In the genomic region with DNA sequence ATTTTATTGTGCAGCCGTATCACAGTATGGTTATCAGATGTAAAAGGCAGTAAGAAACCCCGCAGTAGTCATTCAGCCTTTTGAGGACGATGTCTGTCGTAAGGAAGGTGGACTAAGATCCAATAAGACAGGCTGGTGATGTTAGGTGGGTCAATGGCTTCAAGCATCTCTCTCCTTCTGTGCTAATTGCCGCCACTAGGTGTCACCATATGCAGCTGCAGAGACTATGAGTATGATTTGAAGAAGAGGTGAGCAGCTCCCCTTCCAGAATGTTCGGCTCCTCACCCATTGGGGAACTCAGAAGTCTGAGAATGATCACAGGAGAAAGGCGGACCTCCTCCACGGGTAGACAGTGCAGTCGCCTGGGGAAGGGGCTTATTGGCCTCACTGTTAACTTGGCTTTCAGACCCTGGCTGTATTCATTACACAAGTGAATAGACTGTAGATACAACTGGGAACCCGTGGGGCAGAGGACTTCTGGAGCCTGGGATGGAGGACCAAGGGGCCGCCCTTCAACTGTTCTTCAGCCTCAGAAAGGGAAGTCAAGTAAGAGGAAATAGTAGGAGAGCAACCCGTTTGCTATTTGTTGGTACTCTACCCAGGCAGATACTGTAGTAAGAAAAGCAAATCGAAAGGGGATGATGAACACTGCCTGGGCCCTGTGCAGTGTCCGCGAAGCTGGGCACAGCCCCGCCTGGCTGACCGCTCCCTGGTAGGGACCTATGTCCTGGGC, we compare ENCODE assay signal across 8 mouse cellular contexts.
A peak's percentile ranks its signal among the peaks of the same experiment; 100 is the strongest.
DNase-seq lines count a peak whose midpoint lies in the region; ATAC-seq and TF ChIP-seq lines count a peak whose summit lies in the region.

No protein-coding gene starts in this region.

- intact Hi-C loops in heart, postnatal 14 days (cut with DNase I) = loop anchor here (1.0 to 5.0 kb wide), 2 partner anchors 65 to 194 kb away; no protein-coding TSS in a partner anchor

- peaks cover 0 to 5% of the 10 kb centered on the region in 2 experiments; a peak in 2 of 4 replicates for H3K4me1 ChIP-seq in ES-E14 (ENCODE audit: control insufficient read depth in 2 of 2, insufficient read depth in 2 of 2, low read length in 2 of 2, poor library complexity in 1 of 2)
- H3K4me1 ChIP-seq in forebrain, embryonic 16.5 days (replicated peaks; ENCODE audit: control insufficient read depth, insufficient read depth, low read length) = no peaks in the 10 kb centered on the region
- H3K4me1 ChIP-seq in liver, embryonic 12.5 days = 0 out of 2 replicates have a peak, but pooled peaks cover 2% of the 10 kb centered on the region
- no peaks in the 10 kb centered on the region for H3K4me1 ChIP-seq in neural tube, embryonic 11.5 days (ENCODE audit: control insufficient read depth, insufficient read depth, low read length)
- H3K4me1 ChIP-seq in stomach, postnatal 0 days (replicated peaks; ENCODE audit: control insufficient read depth, insufficient read depth) = no peaks in the 10 kb centered on the region

- H3K4me2 ChIP-seq in forebrain, embryonic 16.5 days (ENCODE audit: low read length) = no peak overlapping the region
- H3K4me2 ChIP-seq in liver, embryonic 12.5 days = no peak overlapping the region
- H3K4me2 ChIP-seq in neural tube, embryonic 11.5 days (ENCODE audit: low read depth) = no peak overlapping the region
- H3K4me2 ChIP-seq in stomach, postnatal 0 days (replicated peaks; ENCODE audit: low read depth) = 0 out of 2 replicates have a peak overlapping the region, but pooled peaks have one; percentile 20

- no peaks in the 10 kb centered on the region for H3K9me3 ChIP-seq in ES-E14 (ENCODE audit: control insufficient read depth, insufficient read depth, low read depth, low read length)
- H3K9me3 ChIP-seq in forebrain, embryonic 16.5 days (ENCODE audit: control insufficient read depth, low read length) = peaks cover 5% of the 10 kb centered on the region; the same call in 1 of the 2 replicates
- H3K9me3 ChIP-seq in liver, embryonic 12.5 days (replicated peaks) = peaks cover 4% of the 10 kb centered on the region
- no peaks in the 10 kb centered on the region for H3K9me3 ChIP-seq in neural tube, embryonic 11.5 days (ENCODE audit: control insufficient read depth, low read length)
- no peaks in the 10 kb centered on the region for H3K9me3 ChIP-seq in stomach, postnatal 0 days (ENCODE audit: control insufficient read depth, low read length)

- peak; percentile 82 for ATAC-seq in forebrain, embryonic 16.5 days
- ATAC-seq in liver, embryonic 12.5 days = peak; percentile 52; the same call in 1 of the 2 replicates
- ATAC-seq in neural tube, embryonic 11.5 days (ENCODE audit: insufficient read depth, low FRiP score, low TSS enrichment) = peak; percentile 72
- peak; percentile 72 for ATAC-seq in stomach, postnatal 0 days (ENCODE audit: low FRiP score, low TSS enrichment)

- H3K9ac ChIP-seq in ES-E14 (ENCODE audit: insufficient read depth, low read depth, low read length, poor library complexity, severe bottlenecking) = no peak overlapping the region
- H3K9ac ChIP-seq in forebrain, embryonic 16.5 days (replicated peaks; ENCODE audit: low read depth, low read length) = no peak overlapping the region
- H3K9ac ChIP-seq in liver, embryonic 12.5 days = no peak overlapping the region
- no peak overlapping the region for H3K9ac ChIP-seq in neural tube, embryonic 11.5 days (ENCODE audit: low read length)
- no peak overlapping the region for H3K9ac ChIP-seq in stomach, postnatal 0 days (ENCODE audit: low read length)

- H3K36me3 ChIP-seq in ES-E14 (ENCODE audit: control insufficient read depth, insufficient read depth, low read length, poor library complexity, severe bottlenecking) = no peaks in the 10 kb centered on the region
- no peaks in the 10 kb centered on the region for H3K36me3 ChIP-seq in forebrain, embryonic 16.5 days (ENCODE audit: control insufficient read depth, insufficient read depth)
- H3K36me3 ChIP-seq in liver, embryonic 12.5 days = no peaks in the 10 kb centered on the region; the same call in 1 of the 2 replicates
- H3K36me3 ChIP-seq in neural tube, embryonic 11.5 days (ENCODE audit: control insufficient read depth, insufficient read depth, low read length) = no peaks in the 10 kb centered on the region
- no peaks in the 10 kb centered on the region for H3K36me3 ChIP-seq in stomach, postnatal 0 days (ENCODE audit: control insufficient read depth, insufficient read depth, low read length)

- no peaks in the 10 kb centered on the region for H3K27me3 ChIP-seq in forebrain, embryonic 16.5 days (replicated peaks; ENCODE audit: control insufficient read depth, insufficient read depth, low read length)
- no peaks in the 10 kb centered on the region for H3K27me3 ChIP-seq in liver, embryonic 12.5 days (replicated peaks)
- no peaks in the 10 kb centered on the region for H3K27me3 ChIP-seq in neural tube, embryonic 11.5 days (ENCODE audit: control insufficient read depth, insufficient read depth, low read length)
- H3K27me3 ChIP-seq in stomach, postnatal 0 days (ENCODE audit: control insufficient read depth, insufficient read depth, low read length) = no peaks in the 10 kb centered on the region

- DNase-seq in ES-E14 (ENCODE audit: low read depth, low spot score) = peak; percentile 49
- peak; percentile 84 to 87 for DNase-seq in cerebellum, adult 18-20 months
- DNase-seq in heart, postnatal 14 days = peak; percentile 72 to 81
- DNase-seq in kidney, postnatal 36 days = peak; percentile 62 to 82
- peak; percentile 67 for DNase-seq in neural tube, embryonic 11.5 days (ENCODE audit: low spot score)
- DNase-seq in stomach, postnatal 0 days (ENCODE audit: low spot score) = peak; percentile 71

- no peak for TF ChIP-seq EP300 in stomach, postnatal 0 days (optimal IDR thresholded peaks at IDR 0.05)

- H3K27ac ChIP-seq in ES-E14 (ENCODE audit: insufficient read depth, low read depth, low read length, poor library complexity, severe bottlenecking) = no peak overlapping the region
- no peak overlapping the region for H3K27ac ChIP-seq in forebrain, embryonic 16.5 days (ENCODE audit: low read length)
- H3K27ac ChIP-seq in liver, embryonic 12.5 days = no peak overlapping the region
- H3K27ac ChIP-seq in neural tube, embryonic 11.5 days (ENCODE audit: low read depth, low read length) = no peak overlapping the region
- no peak overlapping the region for H3K27ac ChIP-seq in stomach, postnatal 0 days (replicated peaks)

- WGBS in forebrain, embryonic 16.5 days = 56% methylated on average over 17 of the region's 17 CpGs
- WGBS in liver, embryonic 12.5 days (ENCODE audit: insufficient replicate concordance) = 44% methylated on average over 17 of the region's 17 CpGs
- WGBS in neural tube, embryonic 11.5 days = 60% methylated on average over 17 of the region's 17 CpGs
- 47% methylated on average over 17 of the region's 17 CpGs for WGBS in stomach, postnatal 0 days

- peak; percentile 91 for TF ChIP-seq CTCF in stomach, postnatal 0 days (IDR thresholded peaks at IDR 0.05; ENCODE audit: low read depth)

- in situ Hi-C loops in ES-E14 (cut with MboI; ENCODE audit: low sequenced_read_pairs in 2 of 2, unreplicated experiment in 2 of 2) = no loop called here

- H3K4me3 ChIP-seq in ES-E14 (ENCODE audit: insufficient read depth in 1 of 2, low read depth in 1 of 2, low read length in 2 of 2, poor library complexity in 1 of 2, severe bottlenecking in 1 of 2) = no peak overlapping the region
- H3K4me3 ChIP-seq in forebrain, embryonic 16.5 days (replicated peaks; ENCODE audit: low read length) = no peak overlapping the region
- no peak overlapping the region for H3K4me3 ChIP-seq in liver, embryonic 12.5 days
- no peak overlapping the region for H3K4me3 ChIP-seq in neural tube, embryonic 11.5 days (ENCODE audit: low read depth, low read length)
- H3K4me3 ChIP-seq in stomach, postnatal 0 days (ENCODE audit: low read depth, low read length) = no peak overlapping the region

TF ChIP-seq in ES-E14, 5 proteins besides CTCF, POLR2A, EP300 and RAD21:
- TF ChIP-seq MAFK (IDR thresholded peaks at IDR 0.05; ENCODE audit: insufficient read depth, low read depth, low read length) (no peak), HCFC1 (IDR thresholded peaks at IDR 0.05; ENCODE audit: borderline replicate concordance, insufficient read depth, low read length) (no peak), ZC3H11A (IDR thresholded peaks at IDR 0.05; ENCODE audit: borderline replicate concordance, low read depth, low read length) (no peak), CHD2 (IDR thresholded peaks at IDR 0.05; ENCODE audit: low read depth, low read length) (no peak), ZNF384 (IDR thresholded peaks at IDR 0.05; ENCODE audit: low read depth, low read length) (no peak)
